Mouse (Mus musculus) stomach, postnatal 0 days (tissue): ENCODE data around the gene Trim66.

Source experiments
- CTCF ChIP-seq: IDR thresholded peaks from 2 replicates; pipeline ENCODE4 v1.5.1; 2016; ENCODE audit warnings: antibody characterized with exemption, low read depth, mild to moderate bottlenecking, moderate library complexity
- EP300 ChIP-seq: optimal IDR thresholded peaks from 2 replicates; pipeline ENCODE3; 2016; ENCODE audit warnings: antibody characterized with exemption

DNA sequence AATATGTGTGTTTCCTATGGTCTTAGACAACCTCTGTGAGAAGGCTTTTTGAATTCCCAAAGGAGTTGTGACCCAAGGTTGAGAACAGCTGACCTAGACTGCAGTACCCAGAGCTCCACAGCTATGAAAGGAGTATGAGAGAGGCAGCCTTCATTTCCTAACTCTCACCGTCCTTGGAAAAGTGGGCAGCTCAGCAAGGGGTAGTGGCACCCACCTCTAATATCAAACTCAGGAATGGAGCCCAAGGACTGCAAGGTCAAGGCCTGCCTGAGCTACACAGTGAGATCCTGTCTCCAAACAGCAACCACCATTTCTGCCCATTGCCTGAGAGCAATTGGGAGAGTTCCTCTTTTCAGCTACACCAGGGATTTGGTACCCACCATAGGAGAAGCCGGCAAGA, 21.8 kb upstream of the Trim66 start:
- TF ChIP-seq CTCF, result no peak
- no peak for TF ChIP-seq EP300
